Mouse (Mus musculus): ENCODE measurements around the gene Tapbpl. TPM values are rescaled to one million over a fixed set of nuclear protein-coding genes. Genes with fewer than 3 reads are reported as not detected.

Tapbpl gene
- total RNA-seq, 1 experiment: 4.2 TPM

- in situ Hi-C loops (cut with MboI; ENCODE audit: low sequenced_read_pairs in 2 of 2, unreplicated experiment in 2 of 2): no loop called here
- H3K36me3 ChIP-seq (ENCODE audit: control insufficient read depth, insufficient read depth, low read length, poor library complexity, severe bottlenecking): no peaks in the 10 kb centered on the region
- H3K9me3 ChIP-seq (ENCODE audit: control insufficient read depth, insufficient read depth, low read depth, low read length): no peaks in the 10 kb centered on the region
- DNase-seq (ENCODE audit: low read depth, low spot score): no peak
- H3K4me3 ChIP-seq (ENCODE audit: insufficient read depth in 1 of 2, low read depth in 1 of 2, low read length in 2 of 2, poor library complexity in 1 of 2, severe bottlenecking in 1 of 2): no peak overlapping the region
- no peaks in the 10 kb centered on the region for H3K4me1 ChIP-seq (ENCODE audit: control insufficient read depth in 2 of 2, insufficient read depth in 2 of 2, low read length in 2 of 2, poor library complexity in 1 of 2)
- no peak for TF ChIP-seq ZC3H11A (IDR thresholded peaks at IDR 0.05; ENCODE audit: borderline replicate concordance, low read depth, low read length)
- no peak overlapping the region for H3K9ac ChIP-seq (ENCODE audit: insufficient read depth, low read depth, low read length, poor library complexity, severe bottlenecking)
- no peak overlapping the region for H3K27ac ChIP-seq (ENCODE audit: insufficient read depth, low read depth, low read length, poor library complexity, severe bottlenecking)
Observed at GRCm38 (mm10) chr6:125244551-125244950, 12.9 kb upstream of the Tapbpl start.

GRCm38 (mm10) chr6:125241566-125241965 lies 9.9 kb upstream of the Tapbpl start:
- no peak overlapping the region for H3K9ac ChIP-seq (ENCODE audit: insufficient read depth, low read depth, low read length, poor library complexity, severe bottlenecking)
- TF ChIP-seq HCFC1 (IDR thresholded peaks at IDR 0.05; ENCODE audit: borderline replicate concordance, insufficient read depth, low read length): no peak
- TF ChIP-seq ZNF384 (IDR thresholded peaks at IDR 0.05; ENCODE audit: low read depth, low read length): no peak
- TF ChIP-seq MAFK (IDR thresholded peaks at IDR 0.05; ENCODE audit: insufficient read depth, low read depth, low read length): no peak
- no peak for TF ChIP-seq CHD2 (IDR thresholded peaks at IDR 0.05; ENCODE audit: low read depth, low read length)
- TF ChIP-seq ZC3H11A (IDR thresholded peaks at IDR 0.05; ENCODE audit: borderline replicate concordance, low read depth, low read length): no peak
- no peak overlapping the region for H3K4me3 ChIP-seq (ENCODE audit: insufficient read depth in 1 of 2, low read depth in 1 of 2, low read length in 2 of 2, poor library complexity in 1 of 2, severe bottlenecking in 1 of 2)
- DNase-seq (ENCODE audit: low read depth, low spot score): no peak
- in situ Hi-C loops (cut with MboI; ENCODE audit: low sequenced_read_pairs in 2 of 2, unreplicated experiment in 2 of 2): no loop called here
- no peaks in the 10 kb centered on the region for H3K36me3 ChIP-seq (ENCODE audit: control insufficient read depth, insufficient read depth, low read length, poor library complexity, severe bottlenecking)
- no peak overlapping the region for H3K27ac ChIP-seq (ENCODE audit: insufficient read depth, low read depth, low read length, poor library complexity, severe bottlenecking)
- no peaks in the 10 kb centered on the region for H3K4me1 ChIP-seq (ENCODE audit: control insufficient read depth in 2 of 2, insufficient read depth in 2 of 2, low read length in 2 of 2, poor library complexity in 1 of 2)
- no peaks in the 10 kb centered on the region for H3K9me3 ChIP-seq (ENCODE audit: control insufficient read depth, insufficient read depth, low read depth, low read length)

GRCm38 (mm10) chr6:125240617-125241016 lies 9.0 kb upstream of the Tapbpl start:
- no peaks in the 10 kb centered on the region for H3K9me3 ChIP-seq (ENCODE audit: control insufficient read depth, insufficient read depth, low read depth, low read length)
- no peak for TF ChIP-seq MAFK (IDR thresholded peaks at IDR 0.05; ENCODE audit: insufficient read depth, low read depth, low read length)
- TF ChIP-seq ZC3H11A (IDR thresholded peaks at IDR 0.05; ENCODE audit: borderline replicate concordance, low read depth, low read length): no peak
- TF ChIP-seq ZNF384 (IDR thresholded peaks at IDR 0.05; ENCODE audit: low read depth, low read length): no peak
- no peak for TF ChIP-seq CHD2 (IDR thresholded peaks at IDR 0.05; ENCODE audit: low read depth, low read length)
- TF ChIP-seq HCFC1 (IDR thresholded peaks at IDR 0.05; ENCODE audit: borderline replicate concordance, insufficient read depth, low read length): no peak
- H3K36me3 ChIP-seq (ENCODE audit: control insufficient read depth, insufficient read depth, low read length, poor library complexity, severe bottlenecking): no peaks in the 10 kb centered on the region
- DNase-seq (ENCODE audit: low read depth, low spot score): no peak
- no peak overlapping the region for H3K4me3 ChIP-seq (ENCODE audit: insufficient read depth in 1 of 2, low read depth in 1 of 2, low read length in 2 of 2, poor library complexity in 1 of 2, severe bottlenecking in 1 of 2)
- in situ Hi-C loops (cut with MboI; ENCODE audit: low sequenced_read_pairs in 2 of 2, unreplicated experiment in 2 of 2): no loop called here
- H3K9ac ChIP-seq (ENCODE audit: insufficient read depth, low read depth, low read length, poor library complexity, severe bottlenecking): no peak overlapping the region
- no peak overlapping the region for H3K27ac ChIP-seq (ENCODE audit: insufficient read depth, low read depth, low read length, poor library complexity, severe bottlenecking)
- H3K4me1 ChIP-seq (ENCODE audit: control insufficient read depth in 2 of 2, insufficient read depth in 2 of 2, low read length in 2 of 2, poor library complexity in 1 of 2): peaks cover 0 to 3% of the 10 kb centered on the region in 2 experiments; a peak in 1 of 4 replicates

GRCm38 (mm10) chr6:125239547-125239946 lies 7.9 kb upstream of the Tapbpl start:
- Histone ChIP-seq H3K27ac (ENCODE audit: insufficient read depth, low read depth, low read length, poor library complexity, severe bottlenecking) (no peak overlapping the region), H3K4me1 (ENCODE audit: control insufficient read depth in 2 of 2, insufficient read depth in 2 of 2, low read length in 2 of 2, poor library complexity in 1 of 2) (peaks cover 0 to 3% of the 10 kb centered on the region in 2 experiments; a peak in 1 of 4 replicates), H3K36me3 (ENCODE audit: control insufficient read depth, insufficient read depth, low read length, poor library complexity, severe bottlenecking) (no peaks in the 10 kb centered on the region), H3K9ac (ENCODE audit: insufficient read depth, low read depth, low read length, poor library complexity, severe bottlenecking) (no peak overlapping the region), H3K9me3 (ENCODE audit: control insufficient read depth, insufficient read depth, low read depth, low read length) (no peaks in the 10 kb centered on the region), H3K4me3 (ENCODE audit: insufficient read depth in 1 of 2, low read depth in 1 of 2, low read length in 2 of 2, poor library complexity in 1 of 2, severe bottlenecking in 1 of 2) (no peak overlapping the region)
- in situ Hi-C loops (cut with MboI; ENCODE audit: low sequenced_read_pairs in 2 of 2, unreplicated experiment in 2 of 2): no loop called here
- TF ChIP-seq ZNF384 (IDR thresholded peaks at IDR 0.05; ENCODE audit: low read depth, low read length): no peak
- DNase-seq (ENCODE audit: low read depth, low spot score): no peak

GRCm38 (mm10) chr6:125238396-125238795 lies 6.7 kb upstream of the Tapbpl start:
- no peak for DNase-seq (ENCODE audit: low read depth, low spot score)
- TF ChIP-seq ZNF384 (IDR thresholded peaks at IDR 0.05; ENCODE audit: low read depth, low read length) (no peak), ZC3H11A (IDR thresholded peaks at IDR 0.05; ENCODE audit: borderline replicate concordance, low read depth, low read length) (no peak), MAFK (IDR thresholded peaks at IDR 0.05; ENCODE audit: insufficient read depth, low read depth, low read length) (no peak), CHD2 (IDR thresholded peaks at IDR 0.05; ENCODE audit: low read depth, low read length) (no peak), HCFC1 (IDR thresholded peaks at IDR 0.05; ENCODE audit: borderline replicate concordance, insufficient read depth, low read length) (no peak)
- in situ Hi-C loops (cut with MboI; ENCODE audit: low sequenced_read_pairs in 2 of 2, unreplicated experiment in 2 of 2): no loop called here
- Histone ChIP-seq H3K4me1 (ENCODE audit: control insufficient read depth in 2 of 2, insufficient read depth in 2 of 2, low read length in 2 of 2, poor library complexity in 1 of 2) (peaks cover 0 to 6% of the 10 kb centered on the region in 2 experiments; a peak in 1 of 4 replicates), H3K4me3 (ENCODE audit: insufficient read depth in 1 of 2, low read depth in 1 of 2, low read length in 2 of 2, poor library complexity in 1 of 2, severe bottlenecking in 1 of 2) (no peak overlapping the region), H3K9ac (ENCODE audit: insufficient read depth, low read depth, low read length, poor library complexity, severe bottlenecking) (no peak overlapping the region), H3K9me3 (ENCODE audit: control insufficient read depth, insufficient read depth, low read depth, low read length) (no peaks in the 10 kb centered on the region), H3K27ac (ENCODE audit: insufficient read depth, low read depth, low read length, poor library complexity, severe bottlenecking) (no peak overlapping the region), H3K36me3 (ENCODE audit: control insufficient read depth, insufficient read depth, low read length, poor library complexity, severe bottlenecking) (no peaks in the 10 kb centered on the region)
